26 mouse cellular contexts compared by ENCODE assay signal in genomic region chr13:34298674-34299073, GRCm38 (mm10). TPM values are rescaled to one million over a fixed set of nuclear protein-coding genes. Genes with fewer than 3 reads are reported as not detected.
DNase-seq lines count a peak whose midpoint lies in the region; TF ChIP-seq lines count a peak whose summit lies in the region.
"Had no signal": no experiment of that assay in that cellular context is flagged by ENCODE, and none has a peak within 500 bp of the region (broad histone marks: within the 10 kb centered on the region; RNA-seq: fewer than 3 reads in every experiment).

No protein-coding gene starts in this region.

- H3K4me3 ChIP-seq in liver, adult 2 months (ENCODE audit: insufficient read depth, low read depth, low read length): no peak overlapping the region
- H3K4me3 ChIP-seq in lung, adult 2 months (replicated peaks; ENCODE audit: extremely low read depth, low read depth, low read length): no peak overlapping the region
- H3K4me3 ChIP-seq: embryonic facial prominence, embryonic 12.5 days; erythroblast, embryonic 14.5 days; heart, embryonic 13.5 days; left cerebral cortex, adult 2 months; limb, embryonic 10.5 days; megakaryocyte, embryonic 14.5 days had no signal

- H3K79me2 ChIP-seq in liver, adult 2 months (ENCODE audit: control insufficient read depth, insufficient read depth, low read length): peaks cover 17% of the 10 kb centered on the region; the same call in 1 of the 2 replicates

- TF ChIP-seq POLR2A in liver, adult 2 months (IDR thresholded peaks at IDR 0.05; ENCODE audit: extremely low read depth, insufficient read depth, low read length): no peak
- TF ChIP-seq POLR2A in lung, adult 2 months (IDR thresholded peaks at IDR 0.05; ENCODE audit: borderline replicate concordance, extremely low read depth, low read depth, low read length): no peak

- TF ChIP-seq CTCF in liver, adult 2 months (IDR thresholded peaks at IDR 0.05; ENCODE audit: low read depth, low read length): no peak
- no peak for TF ChIP-seq CTCF in lung, adult 2 months (IDR thresholded peaks at IDR 0.05; ENCODE audit: insufficient read depth, low read length)

- peak; percentile 71 for DNase-seq in liver, adult 2 months (ENCODE audit: extremely low read depth, low read depth, low spot score)
- DNase-seq in liver: no peak
- DNase-seq in lung, adult 2 months: peak; percentile 68
- DNase-seq in lung, postnatal 25 days (ENCODE audit: low spot score): peak; percentile 82
- DNase-seq in left cerebral cortex, postnatal 4 days: no peak
- DNase-seq in frontal cortex, postnatal 25 days (ENCODE audit: low spot score in 2 of 2): no peak
- DNase-seq in spleen, postnatal 14 days (ENCODE audit: low spot score in 2 of 2): no peak
- DNase-seq: cerebellum, adult 11-12 months; cerebellum, postnatal 14 days; gastrocnemius, postnatal 10 days; heart, postnatal 14 days; kidney, adult 18-20 months; layer of hippocampus, adult 9-11 months; midbrain, embryonic 14.5 days; spleen, adult 18-20 months; thymus, postnatal 25 days had no signal

- H3K27ac ChIP-seq in liver, adult 2 months (replicated peaks; ENCODE audit: insufficient read depth, low read depth, low read length): 0 out of 2 replicates have a peak overlapping the region, but pooled peaks have one; percentile 3
- H3K27ac ChIP-seq: embryonic facial prominence, embryonic 12.5 days; heart, embryonic 13.5 days; left cerebral cortex, adult 2 months; limb, embryonic 10.5 days had no signal

- H3K36me3 ChIP-seq in liver, adult 2 months (ENCODE audit: control insufficient read depth, insufficient read depth, low read length): peaks cover 23% of the 10 kb centered on the region
- H3K36me3 ChIP-seq: embryonic facial prominence, embryonic 12.5 days; limb, embryonic 10.5 days had no signal

- intact Hi-C loops in left cerebral cortex, postnatal 4 days (cut with DNase I): no loop called here

- H3K9ac ChIP-seq in liver, adult 2 months (ENCODE audit: low read depth, low read length): no peak overlapping the region
- H3K9ac ChIP-seq: embryonic facial prominence, embryonic 12.5 days; heart, embryonic 13.5 days; liver, embryonic 14.5 days had no signal

- H3K4me1 ChIP-seq in liver, adult 2 months (ENCODE audit: control insufficient read depth, insufficient read depth, low read length): peaks cover 17% of the 10 kb centered on the region
- H3K4me1 ChIP-seq in lung, adult 2 months (ENCODE audit: control insufficient read depth, insufficient read depth, low read length): peaks cover 9% of the 10 kb centered on the region
- H3K4me1 ChIP-seq: embryonic facial prominence, embryonic 12.5 days had no signal

- no peaks in the 10 kb centered on the region for H3K27me3 ChIP-seq in liver, adult 2 months (ENCODE audit: control insufficient read depth, insufficient read depth, low read length)
- H3K27me3 ChIP-seq: CH12.LX; embryonic facial prominence, embryonic 12.5 days; heart, embryonic 13.5 days; megakaryocyte, embryonic 14.5 days; Patski had no signal

- WGBS in liver, adult 2 months: 46% methylated on average over 5 of the region's 5 CpGs
- WGBS in lung, adult 2 months: 63% methylated on average over 5 of the region's 5 CpGs

RNA-seq across cellular contexts. Expression of gene Slc22a23, which starts 46.3 kb away (rescaled TPM):
- 31.6 and 43.8 TPM in 2 replicates for total RNA-seq in liver, adult 2 months (2014; rRNA removed)
- 50.6 and 53.2 TPM in 2 replicates for polyA plus RNA-seq in liver, adult 2 months (2012; rRNA removed)
- 78.2 and 81.6 TPM in 2 replicates for polyA plus RNA-seq in lung, adult 2 months (2012; rRNA removed)
- 10 to 100 TPM; 78.6 to 83.1 TPM for total RNA-seq in left cerebral cortex, postnatal 4 days (2021)
- total RNA-seq: granulocyte monocyte progenitor cell, adult 5-6 weeks had no signal

Comparison
In these comparisons a context has a peak if more than half of its experiments do, and no peak if none do; other contexts are left out.
1. DNase-seq: peak in liver, adult 2 months (single experiment), lung, adult 2 months (single experiment) and lung, postnatal 25 days (single experiment); none in liver (single experiment), left cerebral cortex, postnatal 4 days (single experiment), frontal cortex, postnatal 25 days (0 of 2) and spleen, postnatal 14 days (0 of 2).